Mouse (Mus musculus) layer of hippocampus, adult 9-10 months (tissue): ENCODE results near the gene Gstp2.
"Not testable (repeated sequence)": the region's sequence is repeated elsewhere in the genome, so short reads cannot be mapped to it uniquely, and the experiment has no call there.

Experiments
- DNase-seq: peaks from one replicate; pipeline ENCODE4 v3.0.0; 2022; ENCODE audit warnings: low spot score

Gstp2 gene

GRCm38 (mm10) chr19:4049069-4049468 lies 3.2 kb upstream of the Gstp2 start:
- DNase-seq, result not testable (repeated sequence)

GRCm38 (mm10) chr19:4047859-4048258 lies 2.0 kb upstream of the Gstp2 start:
- peak; percentile 55 for DNase-seq

GRCm38 (mm10) chr19:4046866-4047254 lies 1.0 kb upstream of the Gstp2 start:
- no peak for DNase-seq

- not testable (repeated sequence) for DNase-seq
Observed at GRCm38 (mm10) chr19:4044109-4044508, 1.7 kb downstream of the Gstp2 start.

GRCm38 (mm10) chr19:4042124-4042523 lies 3.7 kb downstream of the Gstp2 start:
- no peak for DNase-seq

GRCm38 (mm10) chr19:4041500-4041899 lies 4.3 kb downstream of the Gstp2 start:
- DNase-seq, result not testable (repeated sequence)

- not testable (repeated sequence) for DNase-seq
Observed at GRCm38 (mm10) chr19:4040941-4041340, 4.9 kb downstream of the Gstp2 start.

- peak; percentile 73 for DNase-seq
Observed at GRCm38 (mm10) chr19:4037788-4038232, 8.0 kb downstream of the Gstp2 start, which contains the start of gene Gstp1. Gene Gstp1 (minus strand): TSS chr19:4037985.

GRCm38 (mm10) chr19:4037154-4037787 lies 8.6 kb downstream of the Gstp2 start:
- not testable (repeated sequence) for DNase-seq

- DNase-seq, result no peak
Observed at GRCm38 (mm10) chr19:4036327-4037045, 9.3 kb downstream of the Gstp2 start.

GRCm38 (mm10) chr19:4033742-4034141 lies 12.1 kb downstream of the Gstp2 start:
- no peak for DNase-seq

- DNase-seq, result no peak
Observed at GRCm38 (mm10) chr19:4033298-4033697, 12.5 kb downstream of the Gstp2 start.

- no peak for DNase-seq
Observed at GRCm38 (mm10) chr19:4032668-4033067, 13.2 kb downstream of the Gstp2 start.

GRCm38 (mm10) chr19:4027576-4027975 lies 18.2 kb downstream of the Gstp2 start:
- no peak for DNase-seq

- no peak for DNase-seq
Observed at GRCm38 (mm10) chr19:4023185-4023584, 22.6 kb downstream of the Gstp2 start.

- peak; percentile 65 for DNase-seq
Observed at GRCm38 (mm10) chr19:4018743-4019583, 26.9 kb downstream of the Gstp2 start.

GRCm38 (mm10) chr19:4017921-4018587 lies 27.8 kb downstream of the Gstp2 start:
- DNase-seq, result no peak

GRCm38 (mm10) chr19:4015635-4016034 lies 30.2 kb downstream of the Gstp2 start:
- DNase-seq, result no peak

GRCm38 (mm10) chr19:4014802-4015201 lies 31.0 kb downstream of the Gstp2 start:
- DNase-seq, result no peak

GRCm38 (mm10) chr19:4013066-4013465 lies 32.8 kb downstream of the Gstp2 start:
- no peak for DNase-seq

- DNase-seq, result peak; percentile 94
Observed at GRCm38 (mm10) chr19:4012432-4013022, 33.3 kb downstream of the Gstp2 start, which contains the start of gene Ndufv1. Gene Ndufv1 (minus strand): TSS chr19:4012806.
